Mouse (Mus musculus): ENCODE measurements around the gene Plpp3. TPM values are rescaled to one million over a fixed set of nuclear protein-coding genes. Genes with fewer than 3 reads are reported as not detected.

The Plpp3 gene
- polyA plus RNA-seq, 2 experiments, result 112 to 117 TPM

- Histone ChIP-seq H3K9me3 (ENCODE audit: control insufficient read depth, low read length) (no peaks in the 10 kb centered on the region), H3K9ac (ENCODE audit: low read depth, low read length, severe bottlenecking) (no peak overlapping the region), H3K27ac (replicated peaks; ENCODE audit: low read depth, low read length) (no peak overlapping the region), H3K36me3 (ENCODE audit: control insufficient read depth, insufficient read depth, low read length) (no peaks in the 10 kb centered on the region), H3K4me1 (ENCODE audit: control insufficient read depth, insufficient read depth, low read length) (peaks cover 10% of the 10 kb centered on the region; the same call in 1 of the 2 replicates), H3K4me2 (replicated peaks; ENCODE audit: low read depth, low read length, severe bottlenecking) (no peak overlapping the region), H3K4me3 (replicated peaks; ENCODE audit: low read length) (no peak overlapping the region), H3K27me3 (ENCODE audit: control insufficient read depth, insufficient read depth, low read length) (no peaks in the 10 kb centered on the region)
- 29% methylated on average over 3 of the region's 3 CpGs for WGBS
- DNase-seq (ENCODE audit: low spot score), result no peak
- no peak for TF ChIP-seq POLR2A (IDR thresholded peaks at IDR 0.05; ENCODE audit: borderline replicate concordance, extremely low read depth, insufficient read depth, insufficient read length)
- no peak for ATAC-seq (ENCODE audit: low FRiP score, low read depth)
Observed at GRCm38 (mm10) chr4:105275616-105276015, 118.5 kb downstream of the Plpp3 start.

- DNase-seq (ENCODE audit: low spot score) (no peak), ATAC-seq (ENCODE audit: low FRiP score, low read depth) (no peak)
Observed at GRCm38 (mm10) chr4:105276062-105276795, 119.1 kb downstream of the Plpp3 start.

GRCm38 (mm10) chr4:105278161-105278560, 121.0 kb downstream of the Plpp3 start:
- no peak for TF ChIP-seq POLR2A (IDR thresholded peaks at IDR 0.05; ENCODE audit: borderline replicate concordance, extremely low read depth, insufficient read depth, insufficient read length)
- H3K9me3 ChIP-seq (ENCODE audit: control insufficient read depth, low read length), result no peaks in the 10 kb centered on the region
- H3K27me3 ChIP-seq (ENCODE audit: control insufficient read depth, insufficient read depth, low read length), result no peaks in the 10 kb centered on the region
- H3K9ac ChIP-seq (ENCODE audit: low read depth, low read length, severe bottlenecking), result no peak overlapping the region
- ATAC-seq (ENCODE audit: low FRiP score, low read depth), result no peak
- no peak for DNase-seq (ENCODE audit: low spot score)
- no peaks in the 10 kb centered on the region for H3K36me3 ChIP-seq (ENCODE audit: control insufficient read depth, insufficient read depth, low read length)
- peaks cover 17% of the 10 kb centered on the region for H3K4me1 ChIP-seq (ENCODE audit: control insufficient read depth, insufficient read depth, low read length)
- H3K4me3 ChIP-seq (replicated peaks; ENCODE audit: low read length), result no peak overlapping the region
- H3K4me2 ChIP-seq (replicated peaks; ENCODE audit: low read depth, low read length, severe bottlenecking), result no peak overlapping the region
- WGBS, result 50% methylated on average over 9 of the region's 9 CpGs
- H3K27ac ChIP-seq (replicated peaks; ENCODE audit: low read depth, low read length), result no peak overlapping the region

More at GRCm38 (mm10) chr4:105276062-105276795, 119.1 kb downstream of the Plpp3 start:
- Histone ChIP-seq H3K27ac (replicated peaks; ENCODE audit: low read depth, low read length) (no peak overlapping the region), H3K4me3 (replicated peaks; ENCODE audit: low read length) (no peak overlapping the region), H3K9ac (ENCODE audit: low read depth, low read length, severe bottlenecking) (no peak overlapping the region), H3K27me3 (ENCODE audit: control insufficient read depth, insufficient read depth, low read length) (no peaks in the 10 kb centered on the region), H3K4me2 (replicated peaks; ENCODE audit: low read depth, low read length, severe bottlenecking) (no peak overlapping the region), H3K36me3 (ENCODE audit: control insufficient read depth, insufficient read depth, low read length) (no peaks in the 10 kb centered on the region), H3K4me1 (ENCODE audit: control insufficient read depth, insufficient read depth, low read length) (peaks cover 10% of the 10 kb centered on the region; the same call in 1 of the 2 replicates), H3K9me3 (ENCODE audit: control insufficient read depth, low read length) (no peaks in the 10 kb centered on the region)
- TF ChIP-seq POLR2A (IDR thresholded peaks at IDR 0.05; ENCODE audit: borderline replicate concordance, extremely low read depth, insufficient read depth, insufficient read length), result no peak
- WGBS, result 40% methylated on average over 14 of the region's 14 CpGs

GRCm38 (mm10) chr4:105278571-105279410, 121.6 kb downstream of the Plpp3 start:
- Histone ChIP-seq H3K36me3 (ENCODE audit: control insufficient read depth, insufficient read depth, low read length) (no peaks in the 10 kb centered on the region), H3K4me1 (ENCODE audit: control insufficient read depth, insufficient read depth, low read length) (peaks cover 17% of the 10 kb centered on the region), H3K4me3 (replicated peaks; ENCODE audit: low read length) (no peak overlapping the region), H3K9ac (ENCODE audit: low read depth, low read length, severe bottlenecking) (no peak overlapping the region), H3K27me3 (ENCODE audit: control insufficient read depth, insufficient read depth, low read length) (no peaks in the 10 kb centered on the region), H3K9me3 (ENCODE audit: control insufficient read depth, low read length) (no peaks in the 10 kb centered on the region), H3K4me2 (replicated peaks; ENCODE audit: low read depth, low read length, severe bottlenecking) (no peak overlapping the region), H3K27ac (replicated peaks; ENCODE audit: low read depth, low read length) (no peak overlapping the region)
- WGBS, result 81% methylated on average over 15 of the region's 15 CpGs
- DNase-seq (ENCODE audit: low spot score), result no peak
- no peak for TF ChIP-seq POLR2A (IDR thresholded peaks at IDR 0.05; ENCODE audit: borderline replicate concordance, extremely low read depth, insufficient read depth, insufficient read length)
- 0 out of 2 replicates have a peak, but pooled peaks have one; percentile 37 for ATAC-seq (ENCODE audit: low FRiP score, low read depth)

GRCm38 (mm10) chr4:105279806-105280205, 122.7 kb downstream of the Plpp3 start:
- 65% methylated on average over 4 of the region's 4 CpGs for WGBS
- Histone ChIP-seq H3K4me2 (replicated peaks; ENCODE audit: low read depth, low read length, severe bottlenecking) (no peak overlapping the region), H3K27ac (replicated peaks; ENCODE audit: low read depth, low read length) (no peak overlapping the region), H3K9me3 (ENCODE audit: control insufficient read depth, low read length) (no peaks in the 10 kb centered on the region), H3K36me3 (ENCODE audit: control insufficient read depth, insufficient read depth, low read length) (no peaks in the 10 kb centered on the region), H3K9ac (ENCODE audit: low read depth, low read length, severe bottlenecking) (no peak overlapping the region), H3K4me3 (replicated peaks; ENCODE audit: low read length) (no peak overlapping the region), H3K27me3 (ENCODE audit: control insufficient read depth, insufficient read depth, low read length) (no peaks in the 10 kb centered on the region), H3K4me1 (ENCODE audit: control insufficient read depth, insufficient read depth, low read length) (peaks cover 17% of the 10 kb centered on the region)
- TF ChIP-seq POLR2A (IDR thresholded peaks at IDR 0.05; ENCODE audit: borderline replicate concordance, extremely low read depth, insufficient read depth, insufficient read length), result no peak
- DNase-seq (ENCODE audit: low spot score), result no peak
- no peak for ATAC-seq (ENCODE audit: low FRiP score, low read depth)
